Mouse (Mus musculus) left cerebral cortex, postnatal 4 days (tissue): ENCODE measurements around the gene Slc1a4. TPM values are rescaled to one million over a fixed set of nuclear protein-coding genes. Genes with fewer than 3 reads are reported as not detected.

Experiments used
- DNase-seq: peaks from one replicate; pipeline ENCODE4 v3.0.0-alpha.2; 2022
- intact Hi-C: fragments of 180-260 bp; cut with DNase I; formaldehyde crosslinking; loops from one replicate; pipeline ENCODE4 v1.15.1; 2025
- total RNA-seq, 2 experiments: library from RNA; stranded (reverse); gene quantifications; 2 replicates each; pipeline ENCODE4 v1.2.3; 2021

Slc1a4 gene
- total RNA-seq, 2 experiments from 2014 or later = 92.6 to 101 TPM

DNA sequence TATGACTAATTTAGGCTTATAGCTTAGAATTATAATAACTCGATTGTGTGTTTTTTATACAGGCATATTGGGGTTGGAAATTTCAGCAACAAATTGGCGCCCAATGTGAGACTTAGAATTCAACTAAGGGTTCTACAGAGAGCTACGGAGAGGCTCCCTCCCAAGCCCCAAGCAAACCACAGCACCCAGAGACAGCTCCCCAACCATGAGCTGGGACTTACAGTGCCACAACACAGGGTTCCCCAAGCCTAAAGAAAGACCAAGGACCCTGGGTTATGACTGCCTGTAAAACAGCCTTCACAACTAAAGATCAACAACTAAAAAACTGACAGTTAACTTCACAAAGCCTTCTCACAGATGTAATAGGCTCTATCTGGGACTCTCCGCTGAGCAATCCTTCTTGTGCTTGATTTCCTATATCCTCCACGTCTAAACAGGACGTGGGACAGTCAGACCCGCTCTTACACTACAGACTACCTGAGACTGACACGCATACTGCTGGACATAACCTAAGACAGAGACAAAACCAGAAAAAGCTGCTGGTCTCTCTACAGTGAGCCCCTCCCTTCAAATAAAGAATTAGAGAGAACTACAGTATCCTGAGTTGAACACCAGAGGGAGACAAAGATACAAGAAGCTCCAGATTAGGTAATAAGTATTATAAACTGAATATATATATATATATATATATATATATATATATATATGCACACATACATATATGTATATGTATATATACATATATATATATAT, 69.7 kb downstream of the Slc1a4 start:
- DNase-seq = no peak
- intact Hi-C loops = loop anchor here (2.0 kb wide), 1 partner anchor 138 kb away; no protein-coding TSS in a partner anchor

- no peak for DNase-seq
- intact Hi-C loops = no loop called here
Measured at GRCm38 (mm10) chr11:20254791-20255190, 77.7 kb downstream of the Slc1a4 start.

- intact Hi-C loops = no loop called here
- DNase-seq = no peak
Measured at GRCm38 (mm10) chr11:20253088-20253487, 79.4 kb downstream of the Slc1a4 start.

Other genes starting within 250 kb of the Slc1a4 start
- gene Actr2, start 219.8 kb downstream of the Slc1a4 start, total RNA-seq = 100 to 1,000 TPM; 283 to 291 TPM
- gene Rab1a, start 131.3 kb downstream of the Slc1a4 start, total RNA-seq = 100 to 1,000 TPM; 224 TPM
- gene Cep68, start 83.3 kb downstream of the Slc1a4 start, total RNA-seq = 10 to 100 TPM; 34.8 to 36.9 TPM
- 10 to 100 TPM; 28.2 to 30.9 TPM for gene Sertad2, start 210.5 kb upstream of the Slc1a4 start, total RNA-seq